Mouse (Mus musculus): ENCODE measurements around the gene Pcbp3.

The Pcbp3 gene

DNA sequence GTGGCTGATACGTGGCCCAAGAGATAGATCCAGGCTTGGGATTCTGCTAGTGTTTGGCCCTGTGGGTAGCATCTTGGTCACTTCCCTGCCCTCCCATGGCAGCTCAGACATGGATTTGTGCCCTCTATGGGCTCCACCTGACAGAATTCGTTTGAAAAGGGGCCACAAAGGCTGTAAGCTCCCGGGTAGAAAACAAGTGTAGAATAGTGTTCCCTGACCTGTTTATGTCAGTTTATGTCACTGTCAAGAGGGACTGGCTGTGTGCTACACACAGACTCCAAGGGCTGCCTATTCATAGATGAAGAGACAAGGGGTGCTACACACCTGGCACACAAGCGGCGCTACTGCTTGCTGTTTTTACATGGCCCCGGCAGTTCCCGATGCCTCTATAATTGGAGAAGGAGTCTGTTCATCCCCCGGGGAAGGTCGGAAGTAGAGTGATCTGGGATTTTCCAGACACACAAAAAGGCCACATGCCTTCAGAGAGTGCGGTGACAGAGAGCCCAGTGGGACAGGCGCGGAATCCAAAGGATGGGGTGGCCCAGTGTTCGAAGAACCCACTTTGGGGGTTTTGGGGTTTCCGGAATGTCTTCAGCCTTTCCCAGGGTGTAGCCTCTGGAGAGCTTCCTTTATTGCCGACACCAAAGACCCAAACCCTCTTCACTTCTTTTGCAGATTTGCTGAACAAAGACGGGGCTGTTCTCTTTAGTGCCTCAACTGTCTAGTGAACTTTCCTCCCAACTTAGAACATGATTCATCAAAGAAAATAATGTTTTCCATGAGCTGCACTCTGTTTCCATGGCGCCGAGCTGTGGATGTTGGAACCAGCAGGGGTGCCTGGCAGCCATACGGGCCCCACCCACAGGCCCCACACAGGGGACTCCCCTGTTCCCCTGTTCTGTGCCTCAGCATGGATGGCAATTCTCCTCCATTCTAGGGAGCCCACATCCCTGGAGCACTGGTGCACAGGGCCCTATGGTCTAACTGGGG is 231.8 kb downstream of the Pcbp3 start:
- no peak for DNase-seq

DNA sequence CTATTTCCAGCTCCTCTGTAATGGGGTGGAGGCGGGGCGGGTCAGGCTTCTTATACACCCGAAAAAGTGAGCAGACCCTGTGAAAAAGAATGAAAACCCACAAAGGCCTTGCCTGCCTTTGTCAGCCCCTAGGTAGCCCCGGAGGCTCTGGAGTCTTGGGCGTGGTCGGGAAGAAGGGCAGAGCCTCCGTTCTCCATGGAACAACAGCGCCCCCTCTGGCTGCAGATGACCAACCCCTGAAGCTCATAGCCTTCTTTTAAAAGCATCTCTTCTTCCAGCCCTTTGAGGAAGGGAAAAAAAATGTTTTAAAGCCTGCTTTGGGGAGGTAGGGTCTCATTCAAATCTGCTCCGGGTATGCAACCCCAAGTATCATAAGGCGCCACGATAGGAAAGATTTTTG is 233.3 kb downstream of the Pcbp3 start:
- DNase-seq: peak; percentile 32

DNA sequence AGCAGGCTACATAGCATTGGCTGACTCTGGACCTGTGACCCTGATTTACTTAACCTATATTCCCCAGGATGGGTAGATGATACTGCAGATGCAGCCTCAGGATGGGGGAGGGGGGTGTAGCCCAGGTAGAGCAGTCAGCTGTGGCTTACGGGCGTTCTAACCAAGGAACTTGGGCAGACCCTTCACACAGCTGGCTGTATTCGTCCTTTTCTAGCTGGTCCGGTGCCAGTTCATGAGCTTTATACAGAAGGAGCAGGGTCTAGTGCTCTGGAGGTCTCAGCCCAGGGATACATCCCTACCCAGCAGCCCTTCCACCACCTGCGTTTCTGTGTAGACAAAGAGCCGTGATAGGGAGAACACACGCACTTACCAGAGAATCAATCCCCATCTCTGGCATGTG is 234.4 kb downstream of the Pcbp3 start:
- DNase-seq: no peak

DNA sequence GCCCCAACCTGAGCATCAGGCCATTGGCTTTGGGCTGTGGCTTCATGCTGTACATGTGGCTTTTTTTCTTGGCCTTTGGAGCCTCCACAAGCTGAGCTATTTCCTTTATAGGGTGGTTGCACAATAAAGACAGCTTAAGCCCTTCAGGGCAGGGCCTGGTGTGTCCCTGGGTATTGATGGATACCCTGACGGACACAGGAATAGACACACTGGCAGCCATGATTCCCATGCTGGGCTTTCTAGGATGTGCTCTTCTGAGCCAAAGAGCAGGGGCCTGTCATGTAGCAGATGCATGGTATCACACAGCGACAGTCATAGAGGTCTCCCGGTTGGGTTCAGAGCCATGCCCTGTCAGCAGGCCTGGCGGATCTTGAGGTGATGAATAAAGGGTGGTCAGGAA is 234.8 kb downstream of the Pcbp3 start:
- DNase-seq: no peak

DNA sequence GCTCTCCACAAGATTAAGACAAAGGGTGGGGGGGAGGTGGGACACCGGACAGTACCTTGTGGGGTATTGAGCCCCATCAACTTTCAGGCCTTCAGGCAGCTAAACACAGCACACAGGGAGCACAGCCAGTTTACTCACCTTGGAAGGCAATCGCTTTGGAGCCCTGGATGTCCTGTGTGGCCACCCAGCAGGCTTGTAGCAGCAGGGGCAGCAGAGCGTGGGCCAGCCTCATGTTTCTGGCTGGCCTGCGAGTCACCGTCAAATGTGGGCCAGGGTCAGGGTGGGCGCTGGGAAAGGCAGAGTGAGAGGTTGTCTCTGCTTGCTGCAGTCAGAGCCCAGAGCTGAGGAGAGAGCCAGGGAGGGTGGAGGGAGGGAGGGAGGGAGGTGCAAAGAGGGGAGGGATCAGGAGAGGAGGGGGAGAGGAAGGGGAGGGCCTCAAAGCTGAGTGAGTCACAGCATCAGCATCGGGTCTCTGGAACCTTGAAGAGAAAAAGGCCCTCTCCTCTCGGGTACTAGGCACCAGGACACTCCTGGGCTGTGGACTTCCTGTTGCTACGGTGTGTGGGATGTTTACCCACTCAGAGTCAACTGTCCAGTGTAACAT is 235.9 kb downstream of the Pcbp3 start, which contains the start of gene Col6a1:
Col6a1 (minus strand) TSS at position 487 of the 604 bp plus-strand sequence.
- no peak for DNase-seq

DNA sequence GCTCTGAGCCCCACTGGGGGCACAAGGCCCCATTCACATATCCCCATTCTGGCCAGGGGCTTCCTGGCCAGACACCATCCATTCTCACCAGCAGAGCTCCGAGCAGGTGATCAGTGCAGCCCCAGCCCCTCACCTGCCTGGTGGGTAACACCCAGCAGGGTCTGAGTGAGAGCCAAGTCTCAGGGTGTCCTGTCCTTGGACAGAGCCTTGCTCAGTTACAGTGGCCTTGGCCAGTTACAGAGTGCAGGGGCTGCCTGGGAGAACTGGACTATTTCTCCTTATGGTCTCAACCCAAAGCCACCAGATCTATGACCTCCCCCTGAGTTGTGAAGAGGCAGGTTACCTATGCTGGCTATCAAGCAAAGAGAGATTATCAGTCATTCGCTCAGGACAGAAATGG is 236.6 kb downstream of the Pcbp3 start:
- no peak for DNase-seq

DNA sequence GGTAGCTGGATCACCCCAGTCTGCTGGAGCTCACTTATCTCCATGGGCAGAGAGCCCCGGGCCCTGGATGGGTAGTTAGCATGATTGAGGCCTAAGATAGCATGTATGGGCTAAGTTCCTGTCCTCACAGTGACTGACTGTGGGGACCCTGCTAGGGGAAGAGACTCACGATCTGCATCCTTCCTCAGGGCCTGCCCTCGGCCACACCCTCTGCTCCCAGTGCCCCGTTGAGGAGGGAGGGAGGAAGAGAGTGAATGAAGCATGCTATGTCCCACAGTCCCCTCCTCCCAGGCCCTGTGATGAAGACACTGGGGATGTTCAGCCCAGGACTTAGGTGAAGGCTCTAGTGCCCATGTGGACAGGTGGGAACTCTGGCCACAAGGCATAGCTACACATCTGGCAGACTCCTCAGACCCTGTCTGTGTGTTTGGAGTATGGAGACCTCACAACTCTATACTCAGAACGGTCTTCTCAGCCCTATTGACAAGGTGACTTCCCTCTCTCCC is 237.4 kb downstream of the Pcbp3 start:
- DNase-seq: no peak

DNA sequence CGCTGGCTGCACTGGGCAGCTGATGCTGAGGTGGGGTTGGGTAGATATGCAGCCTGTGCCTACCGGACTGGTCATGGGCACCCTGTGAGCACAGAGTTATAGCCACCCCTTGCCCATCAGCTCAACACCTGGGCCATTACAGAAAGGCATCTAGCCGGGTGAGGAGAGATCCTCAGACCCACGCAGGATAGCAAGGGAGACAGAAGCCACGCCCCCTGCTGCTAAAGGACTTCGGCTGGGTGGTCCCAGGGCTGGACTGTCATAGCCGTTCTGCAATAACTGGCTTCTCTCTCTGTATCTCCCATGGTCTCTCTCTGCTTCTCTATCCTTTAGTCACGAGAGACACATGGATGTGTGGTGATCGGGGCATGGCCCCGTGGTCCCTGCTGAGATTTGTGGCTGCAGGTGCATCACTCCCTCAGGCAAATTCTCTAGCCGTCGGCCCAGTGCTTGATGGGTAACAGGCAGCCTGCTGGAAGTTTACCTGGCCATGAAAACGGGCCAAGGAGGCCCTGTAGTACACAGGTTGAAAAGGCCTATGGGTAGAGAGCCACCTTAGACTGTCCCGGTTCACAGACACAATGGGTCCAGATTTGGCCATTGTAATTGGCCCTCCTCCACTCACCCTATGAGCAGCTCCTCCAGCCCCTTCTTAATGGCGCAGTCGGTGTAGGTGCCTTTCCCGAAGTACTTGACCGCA is 238.8 kb downstream of the Pcbp3 start:
- DNase-seq: no peak

DNA sequence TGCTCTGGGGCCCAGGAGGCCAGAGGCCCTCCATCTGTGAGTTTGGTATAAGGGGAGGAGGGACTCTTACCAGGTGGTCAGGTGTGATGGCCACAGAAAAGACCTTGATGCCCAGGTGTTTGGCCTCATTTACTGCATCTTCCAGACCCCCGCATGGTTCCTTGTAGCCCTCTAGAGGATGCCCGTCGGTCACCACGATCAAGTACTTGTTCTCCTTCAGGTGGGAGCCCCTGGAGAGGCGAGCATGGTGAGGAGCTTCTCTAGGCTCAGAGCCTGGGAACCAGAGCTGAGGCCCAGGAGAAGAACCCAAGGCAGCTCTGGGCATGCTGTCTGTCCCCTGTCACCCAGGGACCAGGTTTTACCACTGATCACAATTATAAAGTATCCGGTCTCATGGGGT is 239.9 kb downstream of the Pcbp3 start:
- DNase-seq: no peak

DNA sequence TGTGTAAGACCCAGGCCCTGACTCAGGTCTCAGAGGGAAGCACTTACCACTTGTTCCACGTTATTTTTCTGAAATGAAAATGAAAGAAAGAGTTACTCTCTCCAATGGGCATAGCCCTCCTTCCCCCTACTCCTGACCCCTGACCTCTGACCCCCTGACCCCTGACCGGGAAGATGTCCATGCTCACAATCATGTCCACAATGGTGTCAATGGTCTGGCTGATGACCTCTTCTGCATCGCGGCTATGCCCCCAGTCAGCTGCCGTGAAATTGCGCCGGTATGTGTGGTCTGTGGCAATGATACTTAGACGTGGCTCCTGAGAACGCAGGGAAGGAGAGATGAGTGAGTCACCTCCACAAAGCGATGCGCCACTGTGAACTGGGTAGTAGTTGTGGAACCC is 240.5 kb downstream of the Pcbp3 start:
- no peak for DNase-seq

DNA sequence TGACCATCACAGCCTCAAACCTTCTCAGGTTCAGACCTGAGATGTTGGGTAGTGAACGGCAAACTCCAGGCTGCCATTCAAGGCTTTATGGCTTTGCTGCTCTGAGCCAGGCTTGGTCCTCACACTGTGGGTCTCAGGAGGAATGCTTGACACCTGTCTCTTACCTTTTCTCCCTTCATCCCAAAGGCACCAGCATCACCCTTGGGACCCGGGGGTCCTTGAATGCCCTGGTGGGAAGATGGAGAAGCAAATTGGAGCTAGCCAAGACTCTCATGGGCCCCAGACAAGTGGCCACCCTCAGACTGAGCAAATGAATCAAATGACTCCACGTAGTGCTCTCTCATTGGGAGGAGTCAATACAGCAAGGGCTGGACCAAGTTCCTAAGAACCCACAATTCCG is 244.1 kb downstream of the Pcbp3 start:
- no peak for DNase-seq

DNA sequence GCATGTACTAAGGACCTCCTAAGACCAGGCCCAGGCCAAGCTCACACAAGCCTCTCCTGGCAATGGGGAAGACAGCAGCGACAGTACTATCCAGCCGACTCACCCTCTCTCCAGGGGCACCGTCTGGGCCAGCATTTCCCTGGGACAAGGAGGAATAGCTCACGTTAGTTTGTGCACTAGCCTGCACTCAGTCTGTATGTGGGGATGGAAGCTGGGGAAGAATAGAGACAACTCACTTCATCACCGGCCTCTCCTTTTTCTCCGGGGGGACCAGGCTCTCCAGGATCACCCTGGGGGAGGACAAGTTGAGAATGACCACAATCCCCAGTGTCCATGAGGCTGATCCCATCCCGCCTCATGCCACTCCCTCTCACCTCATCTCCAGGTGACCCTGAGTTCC is 244.7 kb downstream of the Pcbp3 start:
- no peak for DNase-seq

DNA sequence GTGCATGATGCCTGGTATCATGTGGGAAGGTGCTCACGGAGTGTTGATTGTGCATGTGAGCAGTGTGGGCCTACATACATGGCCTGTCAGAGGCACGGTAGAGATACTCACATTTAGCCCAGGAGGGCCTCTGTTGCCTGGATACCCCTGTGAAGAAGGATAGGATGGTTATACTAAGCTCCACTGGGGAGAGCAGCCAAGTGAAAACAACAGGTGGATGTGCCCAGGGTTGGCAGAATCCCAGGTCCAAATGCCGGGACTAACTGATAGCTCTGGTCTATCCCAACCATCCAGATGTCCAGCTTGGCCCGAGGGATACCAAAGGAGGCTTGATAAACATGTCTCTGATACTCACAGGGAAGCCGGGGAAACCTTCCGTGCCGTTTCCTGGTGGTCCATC is 247.4 kb downstream of the Pcbp3 start:
- no peak for DNase-seq

DNA sequence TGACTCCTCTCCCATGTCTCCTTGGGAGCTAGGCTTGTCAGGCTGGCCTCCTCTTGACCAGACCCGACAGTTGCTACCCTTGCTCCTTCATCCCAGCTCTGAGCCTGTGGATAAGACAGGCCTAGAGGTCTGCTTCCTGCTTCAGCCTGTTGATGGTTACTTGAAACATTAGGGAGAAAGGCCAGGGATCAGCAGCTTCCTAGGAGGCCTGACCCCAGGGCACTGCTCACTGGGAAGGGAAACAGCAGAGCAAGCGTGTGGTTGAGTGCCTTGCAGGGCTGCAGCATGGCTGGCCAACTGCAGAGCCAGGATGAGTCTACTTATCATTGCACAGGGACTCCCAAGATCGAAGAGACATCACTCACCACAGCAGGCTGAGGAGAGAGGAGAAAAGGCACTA is 249.2 kb downstream of the Pcbp3 start:
- no peak for DNase-seq
